Mouse (Mus musculus) heart, embryonic 10.5 days (tissue): ENCODE measurements around the gene Gtse1. TPM values are rescaled to one million over a fixed set of nuclear protein-coding genes. Genes with fewer than 3 reads are reported as not detected.

ENCODE experiments used
- DNase-seq: peaks from one replicate; pipeline ENCODE4 v3.0.0-alpha.2; 2017; ENCODE audit warnings: low spot score
- H3K27ac ChIP-seq: fragments of 300-500 bp; sonication (generic); 2 replicates; pipeline ENCODE4 v1.5.1; 2016; ENCODE audit warnings: mild to moderate bottlenecking
- H3K27me3 ChIP-seq: fragments of 300-500 bp; sonication (generic); 2 replicates; pipeline ENCODE4 v1.6.1; 2016; ENCODE audit warnings: mild to moderate bottlenecking; ENCODE audit not compliant: poor library complexity, insufficient read depth, severe bottlenecking
- H3K36me3 ChIP-seq: fragments of 300-500 bp; sonication (generic); 2 replicates; pipeline ENCODE4 v1.6.1; 2016; ENCODE audit warnings: mild to moderate bottlenecking, moderate library complexity
- H3K4me1 ChIP-seq: fragments of 300-500 bp; sonication (generic); 2 replicates; pipeline ENCODE4 v1.6.1; 2016; ENCODE audit warnings: mild to moderate bottlenecking
- H3K4me3 ChIP-seq: fragments of 300-500 bp; sonication (generic); 2 replicates; pipeline ENCODE4 v1.5.1; 2016; ENCODE audit warnings: mild to moderate bottlenecking, moderate library complexity
- H3K9me3 ChIP-seq: fragments of 300-500 bp; sonication (generic); 2 replicates; pipeline ENCODE4 v1.6.1; 2016; ENCODE audit warnings: mild to moderate bottlenecking, moderate library complexity
- WGBS: fragments of 180-500 bp; shearing (Covaris S2); methylation state at CpG from one replicate; pipeline ENCODE4 v1.1.7; 2016; 5-methylcytosine and 5-hydroxymethylcytosine counted together
- polyA plus RNA-seq: library from polyadenylated mRNA; unstranded; fragments of >200 nt; fragmentation: Nextera tagmentation; extraction: Ambion mirVana; gene quantifications from 2 replicates; pipeline ENCODE4 v1.2.1, GENCODE M21; 2016

Gene Gtse1
- 40.0 and 40.6 TPM in 2 replicates for polyA plus RNA-seq

DNA sequence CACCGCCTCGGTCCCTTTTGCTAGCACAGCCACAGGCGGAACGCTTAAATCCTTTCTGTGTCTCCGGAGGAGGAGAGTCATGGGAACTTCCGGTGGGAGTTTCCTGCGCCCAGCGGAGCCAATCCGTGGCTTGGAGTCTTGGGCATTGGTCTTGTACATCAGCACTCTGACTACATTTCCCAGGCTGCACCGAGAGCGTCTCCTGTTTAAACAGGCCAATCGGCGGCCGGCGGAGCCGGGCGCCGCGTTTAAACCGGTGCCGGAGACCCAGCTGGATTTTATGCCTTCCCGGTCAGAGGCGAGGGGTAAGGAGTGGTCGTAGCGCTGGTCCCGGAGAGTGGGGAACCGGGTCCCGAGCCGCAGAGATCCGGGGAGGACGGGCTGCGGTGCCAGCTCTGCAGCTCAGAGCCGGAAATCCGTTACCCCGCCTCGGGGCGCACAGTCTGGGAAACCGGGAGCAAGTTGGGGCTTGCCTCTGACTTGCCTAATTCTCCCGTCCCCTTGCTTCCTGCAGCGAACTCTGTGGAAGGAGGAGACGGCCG lies at the start of gene Gtse1:
TSS of gene Gtse1 (plus strand) at position 256 of the 542 bp plus-strand sequence.
- H3K4me1 ChIP-seq = peaks cover 20% of the 10 kb centered on the region
- DNase-seq = peak; percentile 99
- WGBS = under 1% methylated on average over 42 of the region's 42 CpGs
- H3K36me3 ChIP-seq = peaks cover 29% of the 10 kb centered on the region
- H3K27ac ChIP-seq = peak within 1 kb of the TSS; percentile 93
- H3K9me3 ChIP-seq = no peaks in the 10 kb centered on the region
- 0 out of 2 replicates have a peak, but pooled peaks cover under 1% of the 10 kb centered on the region for H3K27me3 ChIP-seq
- H3K4me3 ChIP-seq = peak within 1 kb of the TSS; percentile 89

GRCm38 (mm10) chr15:85810462-85810805 lies 49.1 kb upstream of the Gtse1 start:
- Histone ChIP-seq H3K27ac (peak overlapping the region; percentile 95), H3K4me3 (peak overlapping the region; percentile 86), H3K9me3 (no peaks in the 10 kb centered on the region), H3K36me3 (peaks cover 9% of the 10 kb centered on the region; the same call in 1 of the 2 replicates), H3K4me1 (peaks cover 8% of the 10 kb centered on the region), H3K27me3 (no peaks in the 10 kb centered on the region)
- WGBS = 61% methylated on average over 5 of the region's 5 CpGs
- DNase-seq = no peak

GRCm38 (mm10) chr15:85810806-85811521 lies 48.6 kb upstream of the Gtse1 start:
- peak overlapping the region; percentile 95 for H3K27ac ChIP-seq
- peaks cover 8% of the 10 kb centered on the region for H3K4me1 ChIP-seq
- H3K27me3 ChIP-seq = no peaks in the 10 kb centered on the region
- 5% methylated on average over 36 of the region's 36 CpGs for WGBS
- H3K36me3 ChIP-seq = peaks cover 9% of the 10 kb centered on the region; the same call in 1 of the 2 replicates
- H3K9me3 ChIP-seq = no peaks in the 10 kb centered on the region
- DNase-seq = no peak
- H3K4me3 ChIP-seq = peak overlapping the region; percentile 86

DNA sequence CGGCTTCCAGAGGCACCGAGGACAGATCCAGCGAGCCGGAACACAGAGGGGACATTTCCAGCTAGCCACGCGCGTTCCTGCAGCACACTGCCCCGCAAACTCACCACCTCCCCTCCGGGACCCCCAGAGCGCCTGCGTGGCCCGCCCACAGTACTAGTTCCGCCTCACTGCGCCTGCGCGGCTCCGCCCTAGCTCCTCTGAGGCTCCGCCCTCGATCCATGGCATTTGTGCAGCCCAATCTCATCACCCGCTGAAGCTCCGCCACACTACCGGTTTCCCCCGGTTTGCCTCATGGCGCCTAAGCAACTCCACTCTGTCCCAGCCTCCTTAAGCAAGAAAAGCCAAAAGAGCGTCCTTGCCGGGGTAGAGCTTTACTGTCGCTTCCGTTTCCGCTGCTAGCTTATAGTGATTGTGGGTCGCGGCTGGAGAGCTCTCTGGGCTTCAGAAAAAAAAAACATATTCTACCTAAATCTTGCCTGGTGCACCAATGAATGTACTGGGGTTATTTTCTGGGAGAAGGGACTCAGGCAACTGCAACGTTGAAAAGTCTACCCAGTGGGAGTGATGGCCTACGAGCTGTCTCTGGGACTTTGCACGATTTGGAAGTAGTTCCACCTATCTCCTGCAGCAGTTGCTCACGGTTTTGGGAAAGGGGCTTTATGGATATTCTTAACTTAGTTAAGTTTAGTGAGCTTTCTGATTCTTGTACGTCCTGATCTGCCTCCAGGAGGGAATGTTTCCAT lies 47.8 kb upstream of the Gtse1 start, which contains the start of gene Cdpf1:
TSS of gene Cdpf1 (minus strand) at position 163 of the 743 bp plus-strand sequence.
- H3K27ac ChIP-seq = peak within 1 kb of the TSS; percentile 95
- H3K27me3 ChIP-seq = no peaks in the 10 kb centered on the region
- H3K4me1 ChIP-seq = peaks cover 8% of the 10 kb centered on the region
- peak within 1 kb of the TSS; percentile 86 for H3K4me3 ChIP-seq
- H3K36me3 ChIP-seq = peaks cover 9% of the 10 kb centered on the region; the same call in 1 of the 2 replicates
- WGBS = 3% methylated on average over 36 of the region's 36 CpGs
- no peaks in the 10 kb centered on the region for H3K9me3 ChIP-seq
- peak; percentile 98 for DNase-seq

GRCm38 (mm10) chr15:85813428-85813827 lies 46.1 kb upstream of the Gtse1 start:
- DNase-seq = no peak
- Histone ChIP-seq H3K27me3 (peaks cover 3% of the 10 kb centered on the region), H3K27ac (no peak overlapping the region), H3K4me1 (peaks cover 8% of the 10 kb centered on the region), H3K36me3 (no peaks in the 10 kb centered on the region), H3K9me3 (no peaks in the 10 kb centered on the region), H3K4me3 (no peak overlapping the region)
- 64% methylated on average over 10 of the region's 10 CpGs for WGBS

DNA sequence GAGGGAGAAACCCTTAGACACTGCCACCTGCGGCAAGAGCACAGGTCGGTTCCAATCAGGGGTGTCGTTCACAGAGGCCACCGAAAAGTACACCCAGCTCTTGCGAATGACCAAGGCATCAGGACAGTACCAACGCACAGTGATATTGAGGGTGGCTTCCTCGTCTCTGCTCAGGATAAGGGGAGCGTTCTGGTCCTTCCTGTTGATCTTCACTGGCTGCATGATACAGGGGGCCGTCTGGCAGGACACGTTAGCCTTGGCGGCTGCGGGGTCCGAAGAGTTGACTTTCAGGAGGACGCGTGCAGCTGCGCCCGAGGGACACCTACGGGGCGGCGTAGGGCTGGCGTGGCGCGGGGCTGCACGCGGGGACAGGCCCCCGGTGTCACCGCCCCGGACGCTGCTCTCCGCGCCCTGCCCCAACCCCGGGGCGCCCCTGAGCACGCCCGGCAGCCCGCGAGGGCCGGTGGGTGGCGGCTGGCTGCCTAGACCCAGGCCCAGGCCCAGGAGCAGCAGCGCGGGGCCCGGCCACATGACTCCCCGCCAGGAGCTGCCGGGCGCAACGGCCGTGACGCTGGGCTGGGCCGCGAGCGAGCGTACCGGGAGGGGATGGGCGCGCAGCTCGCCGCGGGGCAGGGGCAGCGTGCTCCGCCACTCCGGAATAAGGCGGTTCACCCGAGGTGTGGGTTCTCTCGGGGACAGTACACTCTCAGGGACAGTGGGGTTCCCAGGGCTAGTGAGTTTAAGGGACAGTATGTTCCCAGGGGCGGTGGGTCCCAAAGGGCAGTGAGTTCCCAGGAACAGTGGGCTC lies 38.1 kb upstream of the Gtse1 start, which contains the start of gene Pkdrej:
TSS of gene Pkdrej (minus strand) at position 532 of the 808 bp plus-strand sequence.
- 2% methylated on average over 65 of the region's 65 CpGs for WGBS
- Histone ChIP-seq H3K27me3 (peaks cover 38% of the 10 kb centered on the region), H3K36me3 (no peaks in the 10 kb centered on the region), H3K9me3 (no peaks in the 10 kb centered on the region), H3K27ac (peak within 1 kb of the TSS; percentile 89), H3K4me1 (peaks cover 14% of the 10 kb centered on the region), H3K4me3 (peak within 1 kb of the TSS; percentile 78)
- no peak for DNase-seq

GRCm38 (mm10) chr15:85822011-85822359 lies 37.6 kb upstream of the Gtse1 start:
- Histone ChIP-seq H3K27ac (peak overlapping the region; percentile 89), H3K36me3 (no peaks in the 10 kb centered on the region), H3K4me3 (peak overlapping the region; percentile 78), H3K27me3 (peaks cover 38% of the 10 kb centered on the region), H3K9me3 (no peaks in the 10 kb centered on the region), H3K4me1 (peaks cover 19% of the 10 kb centered on the region)
- 13% methylated on average over 4 of the region's 4 CpGs for WGBS
- DNase-seq = no peak

- H3K27ac ChIP-seq = no peak overlapping the region
- H3K4me3 ChIP-seq = no peak overlapping the region
- peaks cover 19% of the 10 kb centered on the region for H3K4me1 ChIP-seq
- 44% methylated on average over 5 of the region's 5 CpGs for WGBS
- no peak for DNase-seq
- H3K9me3 ChIP-seq = no peaks in the 10 kb centered on the region
- peaks cover 8% of the 10 kb centered on the region; the same call in 1 of the 2 replicates for H3K27me3 ChIP-seq
- H3K36me3 ChIP-seq = no peaks in the 10 kb centered on the region
Measured at GRCm38 (mm10) chr15:85826676-85827075, 32.9 kb upstream of the Gtse1 start.

- no peaks in the 10 kb centered on the region for H3K9me3 ChIP-seq
- no peak overlapping the region for H3K27ac ChIP-seq
- DNase-seq = no peak
- H3K4me3 ChIP-seq = no peak overlapping the region
- no peaks in the 10 kb centered on the region for H3K27me3 ChIP-seq
- WGBS = 82% methylated on average over 4 of the region's 4 CpGs
- peaks cover 25% of the 10 kb centered on the region for H3K4me1 ChIP-seq
- H3K36me3 ChIP-seq = no peaks in the 10 kb centered on the region
Measured at GRCm38 (mm10) chr15:85828071-85828470, 31.5 kb upstream of the Gtse1 start.

DNA sequence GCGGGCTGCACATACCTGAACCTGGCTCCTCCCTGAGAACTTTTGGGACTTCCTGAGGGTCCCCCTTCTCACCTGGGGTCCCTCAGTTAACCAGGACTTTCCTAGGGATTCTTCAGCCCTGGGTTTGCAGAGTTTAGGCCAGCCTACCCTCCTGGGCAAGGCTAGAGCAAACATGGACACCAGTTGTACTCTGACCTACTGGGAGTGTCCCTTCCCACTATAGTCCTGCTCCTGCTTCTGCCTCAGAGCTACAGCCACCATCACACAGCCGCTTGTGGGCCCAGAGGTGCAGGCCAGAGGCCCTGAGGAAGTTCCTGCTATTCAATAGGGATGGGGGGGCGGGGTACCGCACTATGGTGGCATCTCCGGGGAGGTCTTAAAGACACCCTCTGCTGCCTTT lies 30.1 kb upstream of the Gtse1 start:
- WGBS = 74% methylated on average over 5 of the region's 5 CpGs
- H3K36me3 ChIP-seq = no peaks in the 10 kb centered on the region

GRCm38 (mm10) chr15:85831954-85832590 lies 27.5 kb upstream of the Gtse1 start, which contains the start of gene Ttc38:
Ttc38 (plus strand) TSS chr15:85832306.
- H3K27ac ChIP-seq = peak within 1 kb of the TSS; percentile 84
- no peaks in the 10 kb centered on the region for H3K9me3 ChIP-seq

More for the DNA sequence above, 30.1 kb upstream of the Gtse1 start:
- H3K27ac ChIP-seq = no peak overlapping the region
- no peaks in the 10 kb centered on the region for H3K9me3 ChIP-seq
- H3K27me3 ChIP-seq = no peaks in the 10 kb centered on the region
- DNase-seq = no peak
- no peak overlapping the region for H3K4me3 ChIP-seq
- peaks cover 25% of the 10 kb centered on the region for H3K4me1 ChIP-seq

DNA sequence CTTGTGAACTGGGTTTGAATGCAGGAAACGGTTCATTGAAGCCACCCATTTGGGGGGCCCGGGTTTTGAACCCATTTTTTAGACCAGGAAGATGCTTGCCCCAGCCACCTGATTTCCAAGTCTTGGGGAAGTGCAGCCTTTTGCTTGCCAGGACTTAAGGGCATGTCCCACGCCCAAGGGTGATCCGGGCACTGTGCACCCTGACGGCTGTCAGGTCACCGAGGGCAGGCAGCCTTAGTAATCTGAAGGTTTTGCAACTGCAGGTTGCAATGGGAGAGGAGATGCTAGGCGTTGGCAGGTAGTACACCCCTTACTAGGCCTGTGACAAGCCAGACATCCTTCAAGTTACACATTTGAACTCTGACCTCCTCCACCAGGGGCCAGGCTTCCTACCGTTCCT lies 26.9 kb upstream of the Gtse1 start:
- Histone ChIP-seq H3K27me3 (no peaks in the 10 kb centered on the region), H3K4me3 (peak overlapping the region; percentile 78), H3K4me1 (peaks cover 15% of the 10 kb centered on the region), H3K9me3 (no peaks in the 10 kb centered on the region), H3K27ac (peak overlapping the region; percentile 84), H3K36me3 (no peaks in the 10 kb centered on the region)
- DNase-seq = no peak
- 50% methylated on average over 8 of the region's 8 CpGs for WGBS

More at GRCm38 (mm10) chr15:85831954-85832590, 27.5 kb upstream of the Gtse1 start, which contains the start of gene Ttc38:
- no peaks in the 10 kb centered on the region for H3K27me3 ChIP-seq
- DNase-seq = peak; percentile 91
- WGBS = 2% methylated on average over 27 of the region's 27 CpGs
- H3K4me1 ChIP-seq = peaks cover 18% of the 10 kb centered on the region
- H3K4me3 ChIP-seq = peak within 1 kb of the TSS; percentile 78
- no peaks in the 10 kb centered on the region for H3K36me3 ChIP-seq
